Mouse (Mus musculus) retina, postnatal 1 day (tissue): ENCODE data around the gene Hap1.
"Not testable (repeated sequence)": the region's sequence is repeated elsewhere in the genome, so short reads cannot be mapped to it uniquely, and the experiment has no call there.

Experiments used
- DNase-seq: peaks from one replicate; pipeline ENCODE4 v3.0.0-alpha.2; 2012

Hap1 gene

DNA sequence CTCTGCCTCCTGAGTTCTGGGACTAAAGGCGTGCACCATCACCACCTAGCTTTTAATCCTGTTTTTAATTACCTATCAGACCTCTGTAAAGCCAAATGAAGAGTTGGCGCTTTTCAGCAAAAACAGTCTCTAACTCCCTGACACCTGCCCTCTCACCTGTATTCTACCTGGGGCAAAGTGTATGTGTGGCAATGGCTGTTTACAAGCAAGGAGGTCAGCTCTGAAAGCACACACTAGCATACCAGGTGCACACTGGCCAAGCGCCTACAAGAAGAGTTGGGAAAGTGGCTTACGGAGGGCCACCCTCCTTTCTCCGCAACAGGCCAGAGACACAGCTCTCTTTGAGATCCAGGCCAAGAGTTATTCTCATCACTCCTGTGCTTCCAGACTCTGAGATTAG, 40.5 kb downstream of the Hap1 start:
- DNase-seq, result no peak

DNA sequence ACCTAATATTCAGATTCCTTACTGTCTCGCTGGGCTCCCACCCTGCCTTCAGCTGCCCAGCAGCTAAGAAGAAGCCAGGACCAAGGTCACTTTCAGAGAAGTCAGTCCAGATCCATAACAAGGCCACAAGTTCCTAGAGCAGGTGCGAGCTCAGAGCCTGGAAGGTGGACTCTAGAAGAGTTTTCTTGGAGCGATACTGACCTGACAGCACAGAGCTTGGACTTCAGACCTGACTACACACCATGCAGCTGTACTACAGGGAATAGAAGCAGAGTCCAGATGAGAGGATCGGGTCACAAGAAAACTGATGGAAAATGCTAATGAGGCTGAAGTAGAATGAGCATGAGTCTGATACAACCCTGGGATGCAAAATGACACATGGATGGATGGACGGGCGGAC, 42.5 kb downstream of the Hap1 start:
- DNase-seq, result no peak

DNA sequence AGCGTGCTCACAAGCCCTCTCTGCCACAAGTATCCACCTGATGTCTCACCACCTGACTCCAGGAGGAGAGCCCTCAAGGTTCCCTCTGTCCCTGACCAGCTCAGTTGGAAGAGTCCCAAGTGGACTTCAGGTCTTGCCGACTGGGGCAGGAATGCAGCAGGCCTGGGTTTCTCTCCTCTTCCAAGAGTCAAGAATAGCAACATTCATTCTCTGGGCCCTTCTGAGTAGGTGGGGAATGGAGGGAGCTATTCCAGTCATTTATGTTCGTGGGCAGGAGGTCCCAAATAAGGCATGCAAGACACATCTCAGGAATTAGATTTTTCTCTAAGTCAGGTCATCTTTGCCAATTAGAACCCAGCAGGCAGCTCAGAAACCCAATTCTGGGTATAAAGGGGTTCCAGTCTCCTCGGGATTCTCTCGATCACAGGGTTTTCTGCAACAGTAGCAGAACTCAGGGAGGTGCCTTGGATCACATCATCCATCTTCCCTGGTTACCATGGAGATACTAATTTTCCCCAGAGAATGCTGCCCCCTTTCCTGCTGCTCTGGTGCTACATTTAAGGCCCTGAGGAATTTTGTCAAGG, 43.7 kb downstream of the Hap1 start:
- DNase-seq, result no peak

DNA sequence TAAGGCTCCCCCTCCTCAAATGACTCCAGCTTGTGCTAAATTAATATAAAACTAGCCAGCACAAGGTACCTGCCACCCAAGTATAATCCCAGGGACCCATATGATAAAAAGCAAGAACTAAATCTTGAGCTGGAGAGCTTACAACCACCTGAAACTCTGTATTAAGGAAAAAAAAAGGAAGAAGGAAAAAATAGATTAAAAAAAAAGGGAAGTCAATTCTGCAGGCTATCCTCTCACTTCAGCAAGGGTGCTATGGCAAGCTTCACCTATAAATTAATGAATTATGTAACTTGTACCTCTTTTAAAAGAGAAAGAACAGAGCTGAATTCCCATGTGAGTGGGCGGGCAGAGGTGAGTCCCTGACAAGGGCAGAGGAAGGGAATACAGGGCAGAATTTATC, 44.3 kb downstream of the Hap1 start:
- no peak for DNase-seq

DNA sequence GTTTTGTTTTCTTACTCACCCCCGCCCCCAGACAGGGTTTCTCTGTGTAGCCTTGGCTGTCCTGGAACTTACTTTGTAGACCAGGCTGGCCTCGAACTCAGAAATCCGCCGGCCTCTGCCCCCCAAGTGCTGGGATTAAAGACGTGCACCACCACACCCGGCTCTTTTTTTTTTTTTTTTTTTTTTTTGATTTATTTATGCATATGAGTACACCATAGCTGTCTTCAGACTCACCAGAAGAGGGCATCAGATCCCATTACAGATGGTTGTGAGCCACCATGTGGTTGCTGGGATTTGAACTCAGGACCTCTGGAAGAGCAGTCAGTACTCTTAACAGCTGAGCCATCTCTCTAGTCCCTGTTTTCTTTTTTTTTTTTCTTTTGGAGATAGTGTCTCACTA, 47.3 kb downstream of the Hap1 start:
- not testable (repeated sequence) for DNase-seq

DNA sequence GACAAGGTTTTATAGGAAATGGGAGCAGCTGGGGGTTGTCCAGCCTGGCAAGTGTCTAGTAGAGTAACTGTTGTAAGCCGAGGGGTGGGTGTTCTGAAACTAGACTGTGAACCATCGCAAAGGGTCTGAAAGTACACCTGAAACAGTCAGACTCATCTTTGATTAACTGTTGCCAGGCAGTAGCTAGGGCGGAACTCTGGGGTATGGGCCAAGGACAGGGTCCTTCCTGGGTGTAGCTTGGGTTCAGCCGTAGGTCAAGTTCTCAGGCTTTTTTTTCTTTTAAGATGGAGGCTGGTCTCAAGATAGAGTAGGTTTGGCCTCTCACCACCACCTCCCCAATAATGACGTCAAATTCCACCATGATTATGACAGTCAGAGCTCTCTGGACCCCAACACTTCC, 48.0 kb downstream of the Hap1 start:
- no peak for DNase-seq

DNA sequence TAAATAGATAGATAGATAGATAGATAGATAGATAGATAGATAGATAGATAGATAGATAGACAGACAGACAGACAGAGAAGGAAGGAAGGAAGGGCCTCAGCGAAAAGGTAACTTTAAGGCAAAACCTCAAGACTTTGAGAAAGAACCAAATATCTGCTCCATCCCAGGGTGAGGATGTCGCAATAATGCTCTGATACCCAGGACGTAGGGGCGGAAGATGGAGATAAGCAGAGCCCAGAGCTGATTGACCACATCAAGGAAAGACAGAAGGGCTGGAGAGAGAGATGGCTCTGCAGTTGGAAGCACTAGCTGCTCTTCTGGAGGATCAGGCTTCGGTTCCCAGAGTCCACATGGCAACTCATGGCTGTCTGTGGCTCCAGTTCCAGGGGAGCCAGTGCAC, 54.6 kb downstream of the Hap1 start:
- no peak for DNase-seq

DNA sequence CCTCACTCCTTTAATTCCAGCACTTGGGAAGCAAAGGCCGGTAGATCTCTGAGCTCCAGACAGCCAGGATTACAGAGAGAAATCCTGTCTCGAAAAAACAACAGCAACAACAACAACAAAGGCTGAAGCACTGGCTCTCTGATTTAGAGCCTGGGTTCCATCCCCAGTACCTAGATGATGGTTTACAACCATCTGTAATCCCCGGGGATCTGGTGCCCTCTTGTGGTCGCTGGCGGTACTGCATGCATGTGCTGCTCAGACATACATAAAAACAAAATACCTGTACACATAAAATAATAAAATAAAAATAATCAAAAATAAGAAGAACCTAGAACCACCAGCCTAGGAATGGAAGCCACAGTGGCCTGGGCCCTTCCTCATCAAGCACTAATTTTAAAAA, 55.6 kb downstream of the Hap1 start:
- DNase-seq, result peak; percentile 70

DNA sequence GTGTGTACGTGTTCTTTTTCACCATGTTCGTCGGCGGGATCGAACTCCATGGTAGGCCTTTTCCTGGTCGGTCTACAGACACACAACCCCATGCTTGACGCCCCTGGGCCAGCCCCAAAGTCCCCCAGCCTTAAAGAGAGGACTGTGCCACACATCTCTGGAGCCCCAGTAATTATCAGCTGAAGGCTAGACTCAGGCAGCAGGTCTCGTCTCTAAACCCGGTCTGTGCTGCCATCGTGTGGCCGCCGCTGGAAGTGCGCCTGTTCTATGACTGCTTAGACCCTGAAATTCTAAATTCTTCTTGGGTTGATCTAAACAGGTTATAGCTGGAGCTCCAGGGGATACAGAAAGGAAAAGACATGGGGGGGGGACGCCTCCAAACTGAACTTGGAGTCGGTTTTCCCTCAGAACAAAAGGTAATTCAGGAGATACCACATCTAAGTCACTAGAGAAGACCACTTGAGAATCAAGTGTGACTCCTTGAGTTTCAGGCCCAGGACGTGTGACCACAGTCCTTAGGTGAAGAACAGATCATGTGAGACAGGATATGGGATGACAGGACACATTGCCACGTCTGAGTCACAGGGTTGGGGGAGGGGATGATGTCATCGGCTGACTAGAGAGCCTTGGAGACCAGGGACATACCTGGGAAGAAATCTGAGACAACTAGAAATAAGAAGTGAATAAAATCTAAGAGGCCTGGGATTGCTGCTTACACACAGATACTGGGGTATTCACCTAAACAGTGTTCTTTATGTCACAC, 57.5 kb downstream of the Hap1 start:
- peak; percentile 76 for DNase-seq

DNA sequence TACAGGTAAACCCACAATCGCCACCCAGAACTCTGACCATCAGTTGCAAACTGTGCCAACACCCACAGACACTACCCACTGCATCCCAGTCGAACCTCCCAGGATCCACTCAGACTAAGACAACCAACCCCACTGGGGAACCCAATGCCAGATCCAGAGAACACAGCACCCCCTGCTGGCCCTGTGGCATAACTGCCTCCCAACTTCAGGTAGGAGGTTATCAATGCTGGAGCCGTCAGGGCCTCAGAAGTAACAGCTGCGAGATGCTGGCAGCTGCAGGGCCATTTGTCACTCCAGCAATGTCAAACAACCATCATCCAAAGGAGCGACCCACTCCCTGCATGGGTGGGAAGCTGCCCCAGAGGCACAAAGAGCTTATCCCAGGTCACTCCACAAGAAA, 58.1 kb downstream of the Hap1 start:
- DNase-seq, result no peak
